In genomic region chr19:12596290-12597072, GRCm38 (mm10) we compare ENCODE assay signal across 8 mouse cellular contexts. TPM values are rescaled to one million over a fixed set of nuclear protein-coding genes. Genes with fewer than 3 reads are reported as not detected.
DNase-seq lines count a peak whose midpoint lies in the region; ATAC-seq and TF ChIP-seq lines count a peak whose summit lies in the region.

No protein-coding gene starts in this region.

- H3K27me3 ChIP-seq in heart, adult 2 months (ENCODE audit: control insufficient read depth, insufficient read depth, low read length): no peaks in the 10 kb centered on the region
- H3K27me3 ChIP-seq in liver, embryonic 13.5 days: peaks cover 15% of the 10 kb centered on the region

- 20% methylated on average over 23 of the region's 23 CpGs for WGBS in heart, adult 2 months
- WGBS in liver, embryonic 13.5 days (ENCODE audit: insufficient replicate concordance): 17% methylated on average over 23 of the region's 23 CpGs

- no peaks in the 10 kb centered on the region for H3K9me3 ChIP-seq in liver, embryonic 13.5 days (replicated peaks)

- H3K9ac ChIP-seq in heart, adult 2 months (ENCODE audit: low read depth, low read length): peak overlapping the region; percentile 60
- H3K9ac ChIP-seq in liver, embryonic 13.5 days: peak overlapping the region; percentile 64

- no peak for TF ChIP-seq CTCF in heart, adult 2 months (IDR thresholded peaks at IDR 0.05)

- H3K4me3 ChIP-seq in heart, adult 2 months: peak overlapping the region; percentile 56
- peak overlapping the region; percentile 60 for H3K4me3 ChIP-seq in liver, embryonic 13.5 days (replicated peaks)

- intact Hi-C loops in heart, adult 2 months (cut with DNase I): loop anchor here (10.0 kb wide), 1 partner anchor 162 kb away; no protein-coding TSS in a partner anchor

- H3K4me1 ChIP-seq in heart, adult 2 months (ENCODE audit: control insufficient read depth, insufficient read depth, low read length): no peaks in the 10 kb centered on the region; the same call in none of the 2 replicates
- H3K4me1 ChIP-seq in liver, embryonic 13.5 days (replicated peaks): peaks cover 11% of the 10 kb centered on the region

- H3K36me3 ChIP-seq in heart, adult 2 months (ENCODE audit: control insufficient read depth, insufficient read depth, low read length): no peaks in the 10 kb centered on the region
- H3K36me3 ChIP-seq in liver, embryonic 13.5 days: no peaks in the 10 kb centered on the region

- no peak for TF ChIP-seq EP300 in heart, adult 2 months (IDR thresholded peaks at IDR 0.05; ENCODE audit: insufficient read depth, low read depth, low read length)

- no peak for TF ChIP-seq POLR2A in heart, adult 2 months (IDR thresholded peaks at IDR 0.05; ENCODE audit: insufficient read depth, low read depth, low read length)

- ATAC-seq in granulocyte monocyte progenitor cell, adult 5-6 weeks (replicated peaks; ENCODE audit: poor library complexity, severe bottlenecking): peak; percentile 9
- ATAC-seq in liver, embryonic 13.5 days (ENCODE audit: low read depth): peak; percentile 32

- DNase-seq in heart, adult 2 months: no peak
- DNase-seq in heart, adult 9 months (ENCODE audit: low spot score in 2 of 2): no peak
- peak; percentile 9 to 22 for DNase-seq in spleen, postnatal 10 days (ENCODE audit: low spot score in 2 of 2)
- no peak for DNase-seq in spleen, postnatal 36 days (ENCODE audit: low spot score in 2 of 2)
- no peak for DNase-seq in liver, embryonic 13.5 days
- peak; percentile 11 to 13 for DNase-seq in right cerebral cortex, postnatal 36 days (ENCODE audit: low spot score in 2 of 2)
- no peak for DNase-seq in gastrocnemius, postnatal 25 days

- H3K27ac ChIP-seq in heart, adult 2 months: no peak overlapping the region
- H3K27ac ChIP-seq in liver, embryonic 13.5 days: peak overlapping the region; percentile 64; the same call in 1 of the 2 replicates

- no peaks in the 10 kb centered on the region for H3K79me2 ChIP-seq in heart, adult 2 months (replicated peaks; ENCODE audit: control insufficient read depth, insufficient read depth, low read length)

- peak overlapping the region; percentile 81 for H3K4me2 ChIP-seq in liver, embryonic 13.5 days

RNA-seq across cellular contexts. Expression of gene Gm4952, which starts 3.3 kb away (rescaled TPM):
- total RNA-seq in heart, adult 2 months (2021): not detected
- not detected in 2 replicates for polyA plus RNA-seq in heart, adult 2 months (2012; rRNA removed)
- not detected in 2 replicates for total RNA-seq in granulocyte monocyte progenitor cell, adult 5-6 weeks (2014; fragmentation: Nextera tagmentation)
- total RNA-seq in granulocyte monocyte progenitor cell, adult 5-6 weeks (2017): not detected in 2 replicates
- polyA plus RNA-seq in liver, embryonic 13.5 days (2015; fragmentation: Nextera tagmentation; extraction: Ambion mirVana): 1.5 and 1.8 TPM in 2 replicates
- total RNA-seq in gastrocnemius, postnatal 25 days (2021): not detected

RNA-seq across cellular contexts. Expression of gene Glyat, which starts 36.6 kb away (rescaled TPM):
- not detected for total RNA-seq in heart, adult 2 months (2021)
- 0.20 TPM in 1 of 2 replicates, not detected in the other for polyA plus RNA-seq in heart, adult 2 months (2012; rRNA removed)
- not detected in 2 replicates for total RNA-seq in granulocyte monocyte progenitor cell, adult 5-6 weeks (2014; fragmentation: Nextera tagmentation)
- total RNA-seq in granulocyte monocyte progenitor cell, adult 5-6 weeks (2017): not detected in 2 replicates
- 0.16 and 0.23 TPM in 2 replicates for polyA plus RNA-seq in liver, embryonic 13.5 days (2015; fragmentation: Nextera tagmentation; extraction: Ambion mirVana)
- not detected for total RNA-seq in gastrocnemius, postnatal 25 days (2021)

RNA-seq across cellular contexts. Expression of gene Fam111a, which starts 50.9 kb away (rescaled TPM):
- total RNA-seq in heart, adult 2 months (2021): 1 to 10 TPM; 4.4 to 4.7 TPM
- 1.5 and 2.7 TPM in 2 replicates for polyA plus RNA-seq in heart, adult 2 months (2012; rRNA removed)
- 156 and 158 TPM in 2 replicates for total RNA-seq in granulocyte monocyte progenitor cell, adult 5-6 weeks (2014; fragmentation: Nextera tagmentation)
- 230 and 279 TPM in 2 replicates for total RNA-seq in granulocyte monocyte progenitor cell, adult 5-6 weeks (2017)
- 29.6 and 41.6 TPM in 2 replicates for polyA plus RNA-seq in liver, embryonic 13.5 days (2015; fragmentation: Nextera tagmentation; extraction: Ambion mirVana)
- 1 to 10 TPM; 2.5 to 3.9 TPM for total RNA-seq in gastrocnemius, postnatal 25 days (2021)

Comparison
In these comparisons a context has a peak if more than half of its experiments do, and no peak if none do; other contexts are left out.
1. DNase-seq: peak in spleen, postnatal 10 days (2 of 2) and right cerebral cortex, postnatal 36 days (2 of 2); none in heart, adult 2 months (0 of 2), heart, adult 9 months (0 of 2), spleen, postnatal 36 days (0 of 2), liver, embryonic 13.5 days (single experiment) and gastrocnemius, postnatal 25 days (single experiment).
2. RNA of gene Fam111a, which starts 50.9 kb away (total RNA-seq): 156 to 279 TPM in granulocyte monocyte progenitor cell, adult 5-6 weeks; 4.4 to 4.7 TPM in heart, adult 2 months and 2.5 to 3.9 TPM in gastrocnemius, postnatal 25 days; every median in the first group is over 10 times any median in the second.